In the genomic region with DNA sequence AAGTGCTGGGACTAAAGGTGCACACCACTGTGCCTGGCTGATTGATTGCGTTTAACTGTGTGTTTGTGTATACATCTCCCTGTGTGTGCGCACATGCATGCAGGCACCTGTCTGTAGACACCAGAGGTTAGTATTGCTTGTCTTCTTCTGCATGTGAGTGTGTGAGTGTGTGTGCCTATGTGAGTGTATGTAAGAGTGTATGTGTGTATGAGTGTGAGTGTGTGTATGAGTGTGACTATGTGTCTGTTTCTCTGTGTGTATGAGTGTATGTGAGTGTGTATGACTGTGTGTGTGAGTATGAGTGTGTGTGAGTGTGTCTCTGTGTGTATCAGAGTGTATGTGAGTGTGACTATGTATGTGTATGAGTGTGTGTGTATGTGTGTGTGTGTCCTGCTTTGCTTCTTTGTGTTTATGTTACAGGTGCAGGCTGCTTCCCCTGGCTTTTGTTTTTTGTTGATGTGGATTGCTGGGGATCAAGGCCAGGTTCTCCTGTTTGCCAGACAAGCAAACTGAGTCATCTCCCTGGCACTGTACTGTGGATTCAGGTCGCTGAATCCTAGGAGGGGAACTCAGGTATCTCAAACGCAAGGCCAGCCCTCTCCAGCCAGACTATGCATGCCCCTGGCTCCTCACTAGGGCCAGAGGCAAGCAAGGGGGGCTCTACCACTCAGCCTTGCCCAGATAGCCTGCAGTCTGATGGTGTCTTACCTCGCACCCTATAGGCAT, we compare ENCODE assay signal across 16 mouse cellular contexts. TPM values are rescaled to one million over a fixed set of nuclear protein-coding genes. Genes with fewer than 3 reads are reported as not detected.
DNase-seq lines count a peak whose midpoint lies in the region; ATAC-seq and TF ChIP-seq lines count a peak whose summit lies in the region.
"Had no signal": no experiment of that assay in that cellular context is flagged by ENCODE, and none has a peak within 500 bp of the region (broad histone marks: within the 10 kb centered on the region; RNA-seq: fewer than 3 reads in every experiment).

No protein-coding gene starts in this region.

- TF ChIP-seq POLR2A in kidney, adult 2 months (IDR thresholded peaks at IDR 0.05; ENCODE audit: low read depth, low read length), result no peak

- TF ChIP-seq CTCF in kidney, adult 2 months (conservative IDR thresholded peaks at IDR 0.05; ENCODE audit: insufficient read depth, insufficient read length, low read depth, low read length), result no peak

- 77% methylated on average over 5 of the region's 5 CpGs for WGBS in kidney, adult 2 months
- WGBS in neural tube, embryonic 13.5 days, result 69% methylated on average over 5 of the region's 5 CpGs

- H3K36me3 ChIP-seq in kidney, adult 2 months (ENCODE audit: control insufficient read depth, insufficient read depth, low read length), result no peaks in the 10 kb centered on the region
- H3K36me3 ChIP-seq in neural tube, embryonic 13.5 days, result no peaks in the 10 kb centered on the region
- H3K36me3 ChIP-seq: embryonic facial prominence, embryonic 15.5 days; midbrain, embryonic 10.5 days had no signal

- ATAC-seq in neural tube, embryonic 13.5 days (ENCODE audit: low read depth), result no peak
- ATAC-seq in erythroid progenitor cell, adult 5-6 weeks (replicated peaks; ENCODE audit: low FRiP score, poor library complexity, severe bottlenecking), result no peak
- ATAC-seq: CD4-positive, CD25-positive, alpha-beta regulatory T cell, adult 4 months had no signal

- peaks cover 9% of the 10 kb centered on the region for H3K4me1 ChIP-seq in kidney, adult 2 months (ENCODE audit: control insufficient read depth, insufficient read depth, low read length)
- H3K4me1 ChIP-seq in neural tube, embryonic 13.5 days (replicated peaks), result no peaks in the 10 kb centered on the region
- H3K4me1 ChIP-seq: embryonic facial prominence, embryonic 15.5 days had no signal

- DNase-seq in heart, adult 11 months, result peak; percentile 60
- no peak for DNase-seq in heart, postnatal 10 days
- DNase-seq in kidney, adult 2 months, result no peak
- DNase-seq in kidney, postnatal 4 days, result no peak
- DNase-seq in neural tube, embryonic 10.5 days (ENCODE audit: extremely low spot score, low spot score), result no peak
- DNase-seq in adipocyte (ENCODE audit: low spot score), result no peak
- DNase-seq: cerebellum, postnatal 14 days; retina, postnatal 1 day had no signal

- peak overlapping the region; percentile 75 for H3K27ac ChIP-seq in kidney, adult 2 months (ENCODE audit: insufficient read depth, low read depth, low read length)
- peak overlapping the region; percentile 46 for H3K27ac ChIP-seq in neural tube, embryonic 13.5 days (replicated peaks)
- H3K27ac ChIP-seq: embryonic facial prominence, embryonic 15.5 days; midbrain, embryonic 10.5 days had no signal

- intact Hi-C loops in heart, postnatal 10 days (cut with DNase I), result no loop called here

- H3K9me3 ChIP-seq in neural tube, embryonic 13.5 days, result peaks cover 7% of the 10 kb centered on the region
- H3K9me3 ChIP-seq: embryonic facial prominence, embryonic 15.5 days had no signal

- no peak overlapping the region for H3K4me2 ChIP-seq in neural tube, embryonic 13.5 days
- H3K4me2 ChIP-seq: embryonic facial prominence, embryonic 15.5 days had no signal

- H3K4me3 ChIP-seq in kidney, adult 2 months (ENCODE audit: insufficient read depth, low read depth, low read length), result no peak overlapping the region
- no peak overlapping the region for H3K4me3 ChIP-seq in neural tube, embryonic 13.5 days
- H3K4me3 ChIP-seq: embryonic facial prominence, embryonic 15.5 days; midbrain, embryonic 10.5 days had no signal

- H3K27me3 ChIP-seq in kidney, adult 2 months (replicated peaks; ENCODE audit: control insufficient read depth, insufficient read depth, low read length), result no peaks in the 10 kb centered on the region
- no peaks in the 10 kb centered on the region for H3K27me3 ChIP-seq in neural tube, embryonic 13.5 days
- H3K27me3 ChIP-seq: embryonic facial prominence, embryonic 15.5 days had no signal

- no peak overlapping the region for H3K9ac ChIP-seq in neural tube, embryonic 13.5 days
- H3K9ac ChIP-seq: embryonic facial prominence, embryonic 15.5 days had no signal

RNA-seq across cellular contexts. Expression of a gene that starts 13.4 kb away (rescaled TPM):
- 10 to 100 TPM; 63.0 to 66.5 TPM for total RNA-seq in heart, postnatal 10 days (2021)
- 67.7 and 84.6 TPM in 2 replicates for polyA plus RNA-seq in kidney, adult 2 months (2012; rRNA removed)
- 21.3 and 22.8 TPM in 2 replicates for polyA plus RNA-seq in neural tube, embryonic 13.5 days (2015; fragmentation: Nextera tagmentation; extraction: Ambion mirVana)
- 2.9 TPM in 1 of 2 replicates, not detected in the other for total RNA-seq in erythroid progenitor cell, adult 5-6 weeks (2015; ENCODE audit: low replicate concordance)
- total RNA-seq in erythroid progenitor cell, adult 5-6 weeks (2017; ENCODE audit: low replicate concordance), result 0.26 TPM in 1 of 2 replicates, not detected in the other

RNA-seq across cellular contexts. Expression of a gene that starts 30.5 kb away (rescaled TPM):
- under 1 TPM in 1 of 2 experiments, not detected in 1; 0.31 TPM for total RNA-seq in heart, postnatal 10 days (2021)
- 11.9 and 19.5 TPM in 2 replicates for polyA plus RNA-seq in kidney, adult 2 months (2012; rRNA removed)
- 0.46 and 0.72 TPM in 2 replicates for polyA plus RNA-seq in neural tube, embryonic 13.5 days (2015; fragmentation: Nextera tagmentation; extraction: Ambion mirVana)
- not detected in 2 replicates for total RNA-seq in erythroid progenitor cell, adult 5-6 weeks (2015; ENCODE audit: low replicate concordance)
- total RNA-seq in erythroid progenitor cell, adult 5-6 weeks (2017; ENCODE audit: low replicate concordance), result not detected in 2 replicates
- total RNA-seq: hematopoietic stem cell, adult 5-6 weeks; left cerebral cortex, postnatal 36 days had no signal
- polyA plus RNA-seq: CD4-positive, CD25-positive, alpha-beta regulatory T cell, adult 4 months; neural tube, embryonic 11.5 days had no signal

RNA-seq across cellular contexts. Expression of a gene that starts 52.2 kb away (rescaled TPM):
- 10 to 100 TPM; 10.3 to 12.6 TPM for total RNA-seq in heart, postnatal 10 days (2021)
- 27.1 and 32.9 TPM in 2 replicates for polyA plus RNA-seq in kidney, adult 2 months (2012; rRNA removed)
- polyA plus RNA-seq in neural tube, embryonic 13.5 days (2015; fragmentation: Nextera tagmentation; extraction: Ambion mirVana), result 25.9 and 26.2 TPM in 2 replicates
- total RNA-seq in erythroid progenitor cell, adult 5-6 weeks (2015; ENCODE audit: low replicate concordance), result 3.8 and 7.2 TPM in 2 replicates
- total RNA-seq in erythroid progenitor cell, adult 5-6 weeks (2017; ENCODE audit: low replicate concordance), result 5.0 and 11.6 TPM in 2 replicates

Comparison
In these comparisons a context has a peak if more than half of its experiments do, and no peak if none do; other contexts are left out.
1. RNA of a gene that starts 13.4 kb away (total RNA-seq): 63.0 to 66.5 TPM in heart, postnatal 10 days; 0.26 to 2.9 TPM in erythroid progenitor cell, adult 5-6 weeks; every median in the first group is over 10 times any median in the second.